Mouse (Mus musculus) embryonic fibroblast, embryonic 13.5 days (primary cell): ENCODE data around the gene Tacr1. TPM values are rescaled to one million over a fixed set of nuclear protein-coding genes. Genes with fewer than 3 reads are reported as not detected.

Experiments used
- H3K27ac ChIP-seq: 2 replicates; pipeline ENCODE4 v1.5.1; 2012; ENCODE audit warnings: low read length, control low read depth, inconsistent platforms; ENCODE audit not compliant: insufficient read depth
- H3K4me1 ChIP-seq: 2 replicates; pipeline ENCODE4 v1.6.1; 2011; ENCODE audit warnings: low read length; ENCODE audit not compliant: control insufficient read depth, insufficient read depth
- H3K4me3 ChIP-seq: 2 replicates; pipeline ENCODE4 v1.5.1; 2011; ENCODE audit warnings: mild to moderate bottlenecking, control low read depth, low read length; ENCODE audit not compliant: insufficient read depth
- CTCF ChIP-seq: IDR thresholded peaks from 2 replicates; pipeline ENCODE4 v1.5.1; 2011; ENCODE audit warnings: mild to moderate bottlenecking, control low read depth, low read length, moderate library complexity, borderline replicate concordance; ENCODE audit not compliant: insufficient read depth
- POLR2A ChIP-seq: IDR thresholded peaks from 2 replicates; pipeline ENCODE4 v1.6.1; 2011; ENCODE audit warnings: low read depth, mild to moderate bottlenecking, control low read depth, low read length, moderate library complexity
- polyA plus RNA-seq: library from polyadenylated mRNA; stranded (reverse); fragments of >200 nt; gene quantifications from 2 replicates; pipeline ENCODE4 v1.2.4, GENCODE M21; 2011; ENCODE audit warnings: low read depth; ENCODE audit not compliant: missing spikeins, insufficient read length

Tacr1 gene
- polyA plus RNA-seq, 1 experiment, result not detected

GRCm38 (mm10) chr6:82455245-82455644 lies 53.1 kb downstream of the Tacr1 start:
- H3K4me1 ChIP-seq, result no peaks in the 10 kb centered on the region
- no peak for TF ChIP-seq POLR2A
- H3K27ac ChIP-seq, result no peak overlapping the region
- no peak overlapping the region for H3K4me3 ChIP-seq

- no peak overlapping the region for H3K27ac ChIP-seq
- TF ChIP-seq POLR2A (no peak), CTCF (no peak)
- H3K4me1 ChIP-seq, result no peaks in the 10 kb centered on the region
- no peak overlapping the region for H3K4me3 ChIP-seq
Measured at GRCm38 (mm10) chr6:82457163-82457763, 55.1 kb downstream of the Tacr1 start.

GRCm38 (mm10) chr6:82458762-82459389 lies 56.7 kb downstream of the Tacr1 start:
- no peak for TF ChIP-seq CTCF
- TF ChIP-seq POLR2A, result no peak
- no peaks in the 10 kb centered on the region for H3K4me1 ChIP-seq
- H3K4me3 ChIP-seq, result no peak overlapping the region
- no peak overlapping the region for H3K27ac ChIP-seq

- TF ChIP-seq CTCF (no peak), POLR2A (no peak)
Measured at GRCm38 (mm10) chr6:82463171-82463570, 61.0 kb downstream of the Tacr1 start.

GRCm38 (mm10) chr6:82474477-82474876 lies 72.3 kb downstream of the Tacr1 start:
- no peak for TF ChIP-seq POLR2A
- no peak for TF ChIP-seq CTCF

More at GRCm38 (mm10) chr6:82463171-82463570, 61.0 kb downstream of the Tacr1 start:
- Histone ChIP-seq H3K4me1 (no peaks in the 10 kb centered on the region), H3K27ac (no peak overlapping the region), H3K4me3 (no peak overlapping the region)

GRCm38 (mm10) chr6:82483842-82484241 lies 81.7 kb downstream of the Tacr1 start:
- Histone ChIP-seq H3K27ac (no peak overlapping the region), H3K4me3 (no peak overlapping the region), H3K4me1 (no peaks in the 10 kb centered on the region)
- TF ChIP-seq CTCF (no peak), POLR2A (no peak)

More at GRCm38 (mm10) chr6:82474477-82474876, 72.3 kb downstream of the Tacr1 start:
- Histone ChIP-seq H3K4me1 (no peaks in the 10 kb centered on the region), H3K27ac (no peak overlapping the region), H3K4me3 (no peak overlapping the region)

GRCm38 (mm10) chr6:82494481-82494880 lies 92.3 kb downstream of the Tacr1 start:
- Histone ChIP-seq H3K4me3 (no peak overlapping the region), H3K4me1 (no peaks in the 10 kb centered on the region), H3K27ac (no peak overlapping the region)
- TF ChIP-seq CTCF, result no peak
- TF ChIP-seq POLR2A, result no peak

- no peaks in the 10 kb centered on the region for H3K4me1 ChIP-seq
- no peak for TF ChIP-seq CTCF
- TF ChIP-seq POLR2A, result no peak
- H3K27ac ChIP-seq, result no peak overlapping the region
- H3K4me3 ChIP-seq, result no peak overlapping the region
Measured at GRCm38 (mm10) chr6:82510843-82511416, 108.8 kb downstream of the Tacr1 start.

GRCm38 (mm10) chr6:82519626-82520025 lies 117.5 kb downstream of the Tacr1 start:
- H3K4me1 ChIP-seq, result no peaks in the 10 kb centered on the region
- TF ChIP-seq POLR2A (no peak), CTCF (no peak)
- no peak overlapping the region for H3K27ac ChIP-seq
- no peak overlapping the region for H3K4me3 ChIP-seq

- no peak overlapping the region for H3K27ac ChIP-seq
- H3K4me3 ChIP-seq, result no peak overlapping the region
- H3K4me1 ChIP-seq, result no peaks in the 10 kb centered on the region
- no peak for TF ChIP-seq POLR2A
- no peak for TF ChIP-seq CTCF
Measured at GRCm38 (mm10) chr6:82522567-82522966, 120.4 kb downstream of the Tacr1 start.
